Mouse (Mus musculus) embryonic facial prominence, embryonic 10.5 days (tissue): ENCODE measurements around the gene Bpnt1. TPM values are rescaled to one million over a fixed set of nuclear protein-coding genes. Genes with fewer than 3 reads are reported as not detected.

Source experiments
- DNase-seq: peaks from one replicate; pipeline ENCODE4 v3.0.0-alpha.2; 2017; ENCODE audit warnings: low spot score
- H3K27ac ChIP-seq: fragments of 300-500 bp; sonication (generic); replicated peaks from 2 replicates; pipeline ENCODE4 v1.5.1; 2016; ENCODE audit warnings: mild to moderate bottlenecking
- H3K27me3 ChIP-seq: fragments of 300-500 bp; sonication (generic); replicated peaks from 2 replicates; pipeline ENCODE4 v1.6.1; 2016; ENCODE audit warnings: low read depth, mild to moderate bottlenecking; ENCODE audit not compliant: poor library complexity, severe bottlenecking
- H3K36me3 ChIP-seq: fragments of 300-500 bp; sonication (generic); replicated peaks from 2 replicates; pipeline ENCODE4 v1.6.1; 2016; ENCODE audit warnings: mild to moderate bottlenecking, moderate library complexity
- H3K4me1 ChIP-seq: fragments of 300-500 bp; sonication (generic); 2 replicates; pipeline ENCODE4 v1.6.1; 2016
- H3K4me3 ChIP-seq: fragments of 300-500 bp; sonication (generic); 2 replicates; pipeline ENCODE4 v1.5.1; 2016; ENCODE audit warnings: mild to moderate bottlenecking, moderate library complexity
- H3K9me3 ChIP-seq: fragments of 300-500 bp; sonication (generic); 2 replicates; pipeline ENCODE4 v1.6.1; 2016; ENCODE audit warnings: mild to moderate bottlenecking
- whole genome bisulfite sequencing: fragments of 180-500 bp; shearing (Covaris S2); methylation state at CpG from one replicate; pipeline ENCODE4 v1.1.7; 2016; 5-methylcytosine and 5-hydroxymethylcytosine counted together
- polyA plus RNA-seq: library from polyadenylated mRNA; unstranded; fragments of >200 nt; fragmentation: Nextera tagmentation; extraction: Ambion mirVana; gene quantifications from 2 replicates; pipeline ENCODE4 v1.2.1, GENCODE M21; 2016

The Bpnt1 gene
- polyA plus RNA-seq, result 32.1 and 36.1 TPM in 2 replicates

GRCm38 (mm10) chr1:185331983-185332430 lies at the start of gene Bpnt1:
Gene Bpnt1, plus strand, starts transcription at chr1:185332149.
- peak within 1 kb of the TSS; percentile 87 for H3K27ac ChIP-seq
- no peaks in the 10 kb centered on the region for H3K27me3 ChIP-seq
- DNase-seq, result peak; percentile 93
- under 1% methylated on average over 32 of the region's 32 CpGs for WGBS
- H3K4me3 ChIP-seq, result peak within 1 kb of the TSS; percentile 78
- H3K4me1 ChIP-seq, result peaks cover 25% of the 10 kb centered on the region
- no peaks in the 10 kb centered on the region for H3K9me3 ChIP-seq
- H3K36me3 ChIP-seq, result peaks cover 11% of the 10 kb centered on the region

GRCm38 (mm10) chr1:185282846-185283245 lies 49.1 kb upstream of the Bpnt1 start:
- H3K9me3 ChIP-seq, result no peaks in the 10 kb centered on the region
- DNase-seq, result no peak
- H3K27me3 ChIP-seq, result no peaks in the 10 kb centered on the region
- H3K27ac ChIP-seq, result no peak overlapping the region
- WGBS, result 94% methylated on average over 11 of the region's 11 CpGs
- H3K36me3 ChIP-seq, result peaks cover 98% of the 10 kb centered on the region
- H3K4me1 ChIP-seq, result no peaks in the 10 kb centered on the region
- no peak overlapping the region for H3K4me3 ChIP-seq

DNA sequence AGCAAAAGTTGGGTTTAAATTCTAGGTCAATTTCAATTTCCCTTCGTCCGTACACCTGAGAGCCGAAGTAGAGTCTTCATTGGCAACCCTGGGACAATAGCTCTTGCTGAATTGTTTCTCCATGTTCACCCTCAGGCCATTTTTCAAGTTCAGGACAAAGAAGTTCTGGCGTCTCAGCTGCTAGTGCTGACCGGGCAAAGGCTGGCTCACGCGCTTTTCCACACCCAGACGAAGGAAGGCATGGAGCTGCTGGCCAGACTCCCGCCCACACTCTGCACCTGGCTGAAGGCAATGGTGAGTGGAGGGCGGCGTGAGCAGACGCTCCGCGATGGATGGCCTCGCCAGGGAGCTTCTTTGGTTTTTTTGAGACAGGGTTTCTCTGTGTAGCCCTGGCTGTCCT lies 48.7 kb upstream of the Bpnt1 start:
- Histone ChIP-seq H3K27ac (no peak overlapping the region), H3K4me1 (no peaks in the 10 kb centered on the region), H3K36me3 (peaks cover 98% of the 10 kb centered on the region), H3K9me3 (no peaks in the 10 kb centered on the region), H3K27me3 (no peaks in the 10 kb centered on the region), H3K4me3 (no peak overlapping the region)
- WGBS, result 96% methylated on average over 15 of the region's 15 CpGs
- no peak for DNase-seq

DNA sequence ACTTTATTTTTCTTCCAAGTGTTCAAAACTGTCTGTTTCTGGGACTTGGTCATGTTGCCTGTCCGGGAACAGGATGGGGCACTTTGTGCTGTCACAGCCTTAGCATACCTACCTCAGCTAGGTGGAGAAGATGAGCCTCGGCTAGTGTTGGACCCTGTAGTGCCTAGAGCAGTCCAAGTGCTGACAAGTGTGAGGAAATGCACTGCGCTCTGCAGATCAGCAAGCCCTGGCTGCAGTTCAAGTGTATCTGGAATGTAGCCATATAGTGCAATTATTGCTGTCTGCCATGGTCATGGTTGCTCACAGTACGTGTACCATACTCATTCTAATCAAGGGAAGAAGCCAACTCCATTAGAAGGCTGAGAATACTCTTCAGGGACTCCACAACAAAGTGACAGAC lies 47.2 kb upstream of the Bpnt1 start:
- Histone ChIP-seq H3K4me1 (no peaks in the 10 kb centered on the region), H3K36me3 (peaks cover 89% of the 10 kb centered on the region), H3K27ac (no peak overlapping the region), H3K4me3 (no peak overlapping the region), H3K27me3 (no peaks in the 10 kb centered on the region), H3K9me3 (no peaks in the 10 kb centered on the region)
- no peak for DNase-seq
- WGBS, result 91% methylated on average over 4 of the region's 4 CpGs

GRCm38 (mm10) chr1:185285171-185285570 lies 46.8 kb upstream of the Bpnt1 start:
- 94% methylated on average over 4 of the region's 4 CpGs for WGBS
- Histone ChIP-seq H3K36me3 (peaks cover 89% of the 10 kb centered on the region), H3K4me1 (no peaks in the 10 kb centered on the region), H3K4me3 (no peak overlapping the region), H3K27me3 (no peaks in the 10 kb centered on the region), H3K9me3 (no peaks in the 10 kb centered on the region), H3K27ac (no peak overlapping the region)
- no peak for DNase-seq

- Histone ChIP-seq H3K36me3 (peaks cover 91% of the 10 kb centered on the region), H3K27me3 (no peaks in the 10 kb centered on the region), H3K9me3 (no peaks in the 10 kb centered on the region), H3K4me3 (no peak overlapping the region), H3K27ac (no peak overlapping the region), H3K4me1 (no peaks in the 10 kb centered on the region)
- no peak for DNase-seq
- WGBS, result 95% methylated on average over 20 of the region's 20 CpGs
Observed at GRCm38 (mm10) chr1:185287066-185287465, 44.9 kb upstream of the Bpnt1 start.

GRCm38 (mm10) chr1:185289231-185289630 lies 42.7 kb upstream of the Bpnt1 start:
- no peak overlapping the region for H3K4me3 ChIP-seq
- no peak for DNase-seq
- no peaks in the 10 kb centered on the region for H3K4me1 ChIP-seq
- no peak overlapping the region for H3K27ac ChIP-seq
- H3K9me3 ChIP-seq, result no peaks in the 10 kb centered on the region
- H3K27me3 ChIP-seq, result no peaks in the 10 kb centered on the region
- WGBS, result 89% methylated on average over 5 of the region's 5 CpGs
- peaks cover 91% of the 10 kb centered on the region for H3K36me3 ChIP-seq

DNA sequence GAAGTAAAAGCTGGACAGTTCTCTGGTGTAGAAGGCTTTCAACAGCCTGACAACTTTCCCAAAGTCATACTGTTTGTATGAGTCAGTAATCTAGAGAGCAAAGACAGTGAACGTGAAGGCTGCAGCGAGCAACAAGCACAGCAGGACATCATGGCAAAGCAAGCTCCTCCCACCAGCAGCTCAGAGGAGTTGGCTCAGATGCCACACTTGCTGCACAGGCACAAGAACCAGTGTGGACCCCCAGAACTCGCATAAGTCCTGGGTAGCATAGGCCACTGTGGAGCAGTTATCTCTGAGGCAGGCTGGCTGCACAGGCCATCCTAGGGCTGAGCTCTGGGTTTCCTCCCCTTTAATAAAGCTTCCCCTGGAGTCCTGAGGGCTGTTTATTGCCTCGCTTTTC lies 40.6 kb upstream of the Bpnt1 start:
- H3K4me3 ChIP-seq, result no peak overlapping the region
- H3K4me1 ChIP-seq, result no peaks in the 10 kb centered on the region
- 81% methylated on average over 4 of the region's 4 CpGs for WGBS
- DNase-seq, result no peak
- no peak overlapping the region for H3K27ac ChIP-seq
- peaks cover 91% of the 10 kb centered on the region for H3K36me3 ChIP-seq
- H3K9me3 ChIP-seq, result no peaks in the 10 kb centered on the region
- H3K27me3 ChIP-seq, result no peaks in the 10 kb centered on the region

DNA sequence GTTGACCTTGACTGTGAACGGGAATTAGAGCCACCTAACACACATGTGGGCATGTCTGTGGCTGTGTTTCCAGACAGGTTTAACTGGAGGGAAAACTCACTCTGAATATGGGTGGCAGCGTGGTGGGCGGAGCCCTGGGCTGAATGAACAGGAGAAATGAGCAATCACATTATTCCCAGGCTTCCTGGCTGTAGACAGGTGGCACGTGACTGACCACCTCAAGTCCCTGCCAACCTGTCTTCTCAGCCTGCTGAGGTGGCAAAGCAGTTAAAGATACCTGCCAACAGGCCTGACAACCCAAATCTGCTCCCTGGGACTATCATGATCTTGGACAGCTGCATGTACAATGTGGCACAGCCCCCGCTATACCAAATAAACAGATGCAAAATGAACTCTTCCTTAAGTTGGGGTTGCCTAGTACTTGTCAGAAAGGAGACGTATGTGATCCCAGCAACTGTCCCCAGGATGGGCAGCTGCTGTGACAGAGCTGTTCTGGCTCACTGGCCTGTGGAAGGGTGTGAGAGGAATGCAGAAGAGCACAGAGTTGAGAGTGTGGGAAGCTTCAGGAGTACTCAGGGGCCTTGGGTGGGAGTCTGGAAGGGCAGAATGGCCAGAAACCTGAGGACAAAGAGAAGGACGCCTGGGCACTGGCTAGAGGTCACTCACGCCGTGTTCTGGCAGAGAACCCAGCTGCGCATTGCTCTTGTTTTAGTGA lies 39.1 kb upstream of the Bpnt1 start:
- WGBS, result 92% methylated on average over 10 of the region's 10 CpGs
- no peak overlapping the region for H3K4me3 ChIP-seq
- H3K27ac ChIP-seq, result no peak overlapping the region
- no peaks in the 10 kb centered on the region for H3K4me1 ChIP-seq
- no peak for DNase-seq
- H3K27me3 ChIP-seq, result no peaks in the 10 kb centered on the region
- no peaks in the 10 kb centered on the region for H3K9me3 ChIP-seq
- H3K36me3 ChIP-seq, result peaks cover 91% of the 10 kb centered on the region

GRCm38 (mm10) chr1:185296850-185297249 lies 35.1 kb upstream of the Bpnt1 start:
- H3K36me3 ChIP-seq, result peaks cover 91% of the 10 kb centered on the region
- WGBS, result 90% methylated on average over 7 of the region's 7 CpGs

DNA sequence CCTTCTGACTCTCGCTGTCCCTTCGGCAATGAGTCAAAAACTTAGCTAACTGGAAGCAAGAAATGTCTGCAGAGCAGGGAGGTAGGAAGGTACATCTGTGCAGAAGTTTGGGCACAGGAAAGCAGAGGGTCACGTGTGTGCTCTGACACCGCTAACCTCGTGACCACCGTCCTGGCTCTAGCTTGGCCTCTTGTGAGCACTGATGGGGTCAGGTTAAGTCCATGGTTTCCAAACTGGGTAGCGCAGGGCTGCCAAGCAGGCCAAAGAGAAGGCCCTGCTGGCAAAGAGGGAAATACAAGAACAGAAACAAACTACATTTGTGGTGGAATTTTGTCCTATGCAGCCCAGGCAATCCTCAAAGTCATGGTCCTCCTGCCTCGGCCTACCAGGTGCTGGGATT lies 33.5 kb upstream of the Bpnt1 start:
- Histone ChIP-seq H3K27ac (no peak overlapping the region), H3K36me3 (peaks cover 90% of the 10 kb centered on the region), H3K9me3 (no peaks in the 10 kb centered on the region), H3K27me3 (no peaks in the 10 kb centered on the region), H3K4me3 (no peak overlapping the region), H3K4me1 (no peaks in the 10 kb centered on the region)
- 91% methylated on average over 8 of the region's 8 CpGs for WGBS
- no peak for DNase-seq

More at GRCm38 (mm10) chr1:185296850-185297249, 35.1 kb upstream of the Bpnt1 start:
- no peaks in the 10 kb centered on the region for H3K9me3 ChIP-seq
- no peaks in the 10 kb centered on the region for H3K4me1 ChIP-seq
- no peak overlapping the region for H3K4me3 ChIP-seq
- no peak overlapping the region for H3K27ac ChIP-seq
- no peaks in the 10 kb centered on the region for H3K27me3 ChIP-seq
- no peak for DNase-seq

DNA sequence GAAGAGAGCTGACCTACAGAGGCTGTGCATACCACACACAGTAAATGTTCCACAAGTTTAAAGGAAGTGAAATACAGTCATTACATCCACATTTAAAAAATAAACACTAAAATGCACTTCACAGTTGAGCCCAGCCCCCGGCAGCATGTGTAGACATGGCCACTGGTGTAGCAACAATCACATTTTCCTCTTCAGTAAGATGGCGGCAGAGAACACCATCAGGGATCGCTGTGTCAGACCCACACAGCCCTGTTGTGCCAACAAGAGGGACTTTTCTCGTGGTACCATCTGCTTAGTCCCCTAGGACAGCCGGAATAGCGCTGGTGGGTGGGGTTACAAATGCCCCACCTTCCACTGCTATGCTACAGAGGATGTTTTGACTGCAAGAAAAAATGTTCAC lies 29.1 kb upstream of the Bpnt1 start:
- Histone ChIP-seq H3K27ac (no peak overlapping the region), H3K27me3 (no peaks in the 10 kb centered on the region), H3K36me3 (peaks cover 68% of the 10 kb centered on the region), H3K4me3 (no peak overlapping the region), H3K4me1 (no peaks in the 10 kb centered on the region), H3K9me3 (peaks cover 3% of the 10 kb centered on the region; the same call in 1 of the 2 replicates)
- WGBS, result 94% methylated on average over 6 of the region's 6 CpGs
- DNase-seq, result no peak

DNA sequence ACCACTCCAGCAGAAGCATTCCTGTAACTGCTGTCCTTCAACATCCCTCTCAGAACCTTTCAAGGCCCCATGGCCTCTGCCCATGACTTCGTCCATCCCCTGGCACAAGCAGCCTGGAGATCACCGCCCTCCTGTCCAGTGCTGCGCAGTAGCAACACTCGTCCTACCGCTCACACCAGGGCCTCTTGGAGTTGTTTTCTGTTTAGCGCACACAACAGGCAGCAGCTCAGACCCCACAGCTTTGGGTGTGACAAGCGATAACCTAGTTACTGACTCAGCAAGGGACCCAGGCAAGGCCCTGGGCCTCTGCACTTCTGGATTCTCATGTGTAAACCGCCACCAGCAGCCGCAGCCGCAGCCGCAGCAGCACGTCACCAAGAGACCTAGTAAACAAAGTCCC lies 25.1 kb upstream of the Bpnt1 start:
- Histone ChIP-seq H3K9me3 (peaks cover 3% of the 10 kb centered on the region; the same call in 1 of the 2 replicates), H3K27ac (no peak overlapping the region), H3K4me1 (no peaks in the 10 kb centered on the region), H3K36me3 (peaks cover 57% of the 10 kb centered on the region), H3K4me3 (no peak overlapping the region), H3K27me3 (no peaks in the 10 kb centered on the region)
- WGBS, result 95% methylated on average over 12 of the region's 12 CpGs
- no peak for DNase-seq
